Mouse (Mus musculus) G1E-ER4 (cell line): ENCODE results near the gene Cdc42se2. TPM values are rescaled to one million over a fixed set of nuclear protein-coding genes. Genes with fewer than 3 reads are reported as not detected.

Experiments
- GATA1 ChIP-seq: IDR thresholded peaks from one replicate; pipeline ENCODE4 v1.8.0; 2012; ENCODE audit warnings: low read length, inconsistent platforms
- polyA plus RNA-seq: library from polyadenylated mRNA; stranded (reverse); fragments of >175 nt; gene quantifications from 2 replicates; pipeline ENCODE4 v1.2.3, GENCODE M21; 2012

The Cdc42se2 gene
- polyA plus RNA-seq, 1 experiment: 5.6 TPM

GRCm38 (mm10) chr11:54805196-54805595, 17.7 kb upstream of the Cdc42se2 start:
- TF ChIP-seq GATA1: no peak

- TF ChIP-seq GATA1: no peak
These were observed 15.1 kb upstream of the Cdc42se2 start for GRCm38 (mm10) chr11:54802621-54803020.

GRCm38 (mm10) chr11:54801791-54802558, 14.5 kb upstream of the Cdc42se2 start:
- TF ChIP-seq GATA1: no peak

- TF ChIP-seq GATA1: no peak
These were observed 9.1 kb upstream of the Cdc42se2 start for GRCm38 (mm10) chr11:54796551-54796950.

GRCm38 (mm10) chr11:54794678-54795077, 7.2 kb upstream of the Cdc42se2 start:
- no peak for TF ChIP-seq GATA1

GRCm38 (mm10) chr11:54793173-54793572, 5.7 kb upstream of the Cdc42se2 start:
- no peak for TF ChIP-seq GATA1

- TF ChIP-seq GATA1: no peak
These were observed 4.0 kb upstream of the Cdc42se2 start for GRCm38 (mm10) chr11:54791458-54791857.

GRCm38 (mm10) chr11:54786858-54787487, 502 bp downstream of the Cdc42se2 start:
- TF ChIP-seq GATA1: no peak

- no peak for TF ChIP-seq GATA1
These were observed 1.9 kb downstream of the Cdc42se2 start for GRCm38 (mm10) chr11:54785566-54785965.

GRCm38 (mm10) chr11:54784436-54784835, 3.0 kb downstream of the Cdc42se2 start:
- no peak for TF ChIP-seq GATA1

- no peak for TF ChIP-seq GATA1
These were observed 5.2 kb downstream of the Cdc42se2 start for GRCm38 (mm10) chr11:54782253-54782652.

- no peak for TF ChIP-seq GATA1
These were observed 7.5 kb downstream of the Cdc42se2 start for GRCm38 (mm10) chr11:54779946-54780345.

GRCm38 (mm10) chr11:54778131-54778844, 9.2 kb downstream of the Cdc42se2 start:
- no peak for TF ChIP-seq GATA1

- no peak for TF ChIP-seq GATA1
These were observed 9.9 kb downstream of the Cdc42se2 start for GRCm38 (mm10) chr11:54777387-54778130.

GRCm38 (mm10) chr11:54776735-54777333, 10.6 kb downstream of the Cdc42se2 start:
- no peak for TF ChIP-seq GATA1

GRCm38 (mm10) chr11:54776367-54776701, 11.1 kb downstream of the Cdc42se2 start:
- no peak for TF ChIP-seq GATA1
